Mouse (Mus musculus): Measurements from ENCODE around the gene Anxa7.

- TF ChIP-seq CTCF (IDR thresholded peaks at IDR 0.05; ENCODE audit: low read depth, low read length): no peak
- TF ChIP-seq GATA1 (IDR thresholded peaks at IDR 0.05; ENCODE audit: borderline replicate concordance, low read length): no peak
- no peak for TF ChIP-seq TAL1 (conservative IDR thresholded peaks at IDR 0.05; ENCODE audit: low read depth, low read length)
- no peak for TF ChIP-seq GATA2 (IDR thresholded peaks at IDR 0.05; ENCODE audit: borderline replicate concordance, low read depth, low read length)
- no peak for TF ChIP-seq POLR2AphosphoS5 (IDR thresholded peaks at IDR 0.05; ENCODE audit: insufficient replicate concordance, low read depth, low read length)
Observed at GRCm38 (mm10) chr14:20482051-20482751, 2.3 kb upstream of the Anxa7 start.

Measured in G1E (cell line).